Mouse (Mus musculus): ENCODE results near the gene Olfm4.

- no peak for TF ChIP-seq CTCF (IDR thresholded peaks at IDR 0.05; ENCODE audit: low read depth)
- TF ChIP-seq EP300 (IDR thresholded peaks at IDR 0.05; ENCODE audit: low read depth) = no peak
Observed at GRCm38 (mm10) chr14:80061686-80062085, 77.8 kb downstream of the Olfm4 start.

Measured in heart, postnatal 0 days (tissue).